Mouse (Mus musculus): ENCODE results near the gene Espn. TPM values are rescaled to one million over a fixed set of nuclear protein-coding genes. Genes with fewer than 3 reads are reported as not detected.

Espn gene
- total RNA-seq, 2 experiments from 2014 or later: 1.4 to 2.0 TPM

GRCm38 (mm10) chr4:152157779-152158584, 5.8 kb upstream of the Espn start:
- DNase-seq (ENCODE audit: low spot score in 2 of 2): no peak
- intact Hi-C loops (cut with DNase I): no loop called here

GRCm38 (mm10) chr4:152155019-152155418, 2.8 kb upstream of the Espn start:
- intact Hi-C loops (cut with DNase I): no loop called here
- DNase-seq (ENCODE audit: low spot score in 2 of 2): no peak

GRCm38 (mm10) chr4:152153771-152154177, 1.6 kb upstream of the Espn start:
- intact Hi-C loops (cut with DNase I): no loop called here
- peak; percentile 69 to 76 for DNase-seq (ENCODE audit: low spot score in 2 of 2)

- DNase-seq (ENCODE audit: low spot score in 2 of 2): no peak
- intact Hi-C loops (cut with DNase I): no loop called here
Observed at GRCm38 (mm10) chr4:152151451-152151965, 663 bp downstream of the Espn start.

GRCm38 (mm10) chr4:152150546-152150945, 1.6 kb downstream of the Espn start:
- DNase-seq (ENCODE audit: low spot score in 2 of 2): no peak
- intact Hi-C loops (cut with DNase I): no loop called here

- intact Hi-C loops (cut with DNase I): no loop called here
- no peak for DNase-seq (ENCODE audit: low spot score in 2 of 2)
Observed at GRCm38 (mm10) chr4:152146033-152146827, 5.9 kb downstream of the Espn start.

GRCm38 (mm10) chr4:152145473-152145872, 6.7 kb downstream of the Espn start:
- intact Hi-C loops (cut with DNase I): no loop called here
- no peak for DNase-seq (ENCODE audit: low spot score in 2 of 2)

GRCm38 (mm10) chr4:152143632-152144031, 8.5 kb downstream of the Espn start:
- intact Hi-C loops (cut with DNase I): no loop called here
- no peak for DNase-seq (ENCODE audit: low spot score in 2 of 2)

GRCm38 (mm10) chr4:152141521-152142135, 10.5 kb downstream of the Espn start:
- DNase-seq (ENCODE audit: low spot score in 2 of 2): peak; percentile 51 to 55

GRCm38 (mm10) chr4:152140441-152140840, 11.7 kb downstream of the Espn start:
- DNase-seq (ENCODE audit: low spot score in 2 of 2): no peak
- intact Hi-C loops (cut with DNase I): no loop called here

More at GRCm38 (mm10) chr4:152141521-152142135, 10.5 kb downstream of the Espn start:
- intact Hi-C loops (cut with DNase I): no loop called here

- intact Hi-C loops (cut with DNase I): no loop called here
- DNase-seq (ENCODE audit: low spot score in 2 of 2): peak; percentile 75 to 79
Observed at GRCm38 (mm10) chr4:152138497-152139260, 13.5 kb downstream of the Espn start.

- no peak for DNase-seq (ENCODE audit: low spot score in 2 of 2)
- intact Hi-C loops (cut with DNase I): no loop called here
Observed at GRCm38 (mm10) chr4:152136876-152137250, 15.3 kb downstream of the Espn start.

- intact Hi-C loops (cut with DNase I): no loop called here
- no peak for DNase-seq (ENCODE audit: low spot score in 2 of 2)
Observed at GRCm38 (mm10) chr4:152136112-152136875, 15.9 kb downstream of the Espn start.

- intact Hi-C loops (cut with DNase I): no loop called here
- no peak for DNase-seq (ENCODE audit: low spot score in 2 of 2)
Observed at GRCm38 (mm10) chr4:152135363-152135762, 16.8 kb downstream of the Espn start.

- intact Hi-C loops (cut with DNase I): no loop called here
- DNase-seq (ENCODE audit: low spot score in 2 of 2): no peak
Observed at GRCm38 (mm10) chr4:152134507-152134906, 17.7 kb downstream of the Espn start.

GRCm38 (mm10) chr4:152133213-152133612, 19.0 kb downstream of the Espn start:
- intact Hi-C loops (cut with DNase I): no loop called here
- no peak for DNase-seq (ENCODE audit: low spot score in 2 of 2)

- no peak for DNase-seq (ENCODE audit: low spot score in 2 of 2)
- intact Hi-C loops (cut with DNase I): no loop called here
Observed at GRCm38 (mm10) chr4:152132772-152133169, 19.4 kb downstream of the Espn start.

GRCm38 (mm10) chr4:152131809-152132771, 20.1 kb downstream of the Espn start:
- intact Hi-C loops (cut with DNase I): no loop called here
- DNase-seq (ENCODE audit: low spot score in 2 of 2): no peak

Data from left cerebral cortex, postnatal 36 days (tissue).